Mouse (Mus musculus): ENCODE measurements around the gene Nr4a1.

GRCm38 (mm10) chr15:101277351-101277899 is 23.4 kb downstream of the Nr4a1 start:
- TF ChIP-seq POLR2A (IDR thresholded peaks at IDR 0.05; ENCODE audit: insufficient read depth, low read depth, low read length) = no peak
- TF ChIP-seq CTCF (IDR thresholded peaks at IDR 0.05; ENCODE audit: insufficient read depth, low read depth, low read length) = no peak

Measured in olfactory bulb, adult 2 months (tissue).